Mouse (Mus musculus) cerebellum, adult 9-10 months (tissue): ENCODE measurements around the gene Srrm3.

Experiments used
- DNase-seq: peaks from one replicate; pipeline ENCODE4 v3.0.0; 2022

Srrm3 gene

DNA sequence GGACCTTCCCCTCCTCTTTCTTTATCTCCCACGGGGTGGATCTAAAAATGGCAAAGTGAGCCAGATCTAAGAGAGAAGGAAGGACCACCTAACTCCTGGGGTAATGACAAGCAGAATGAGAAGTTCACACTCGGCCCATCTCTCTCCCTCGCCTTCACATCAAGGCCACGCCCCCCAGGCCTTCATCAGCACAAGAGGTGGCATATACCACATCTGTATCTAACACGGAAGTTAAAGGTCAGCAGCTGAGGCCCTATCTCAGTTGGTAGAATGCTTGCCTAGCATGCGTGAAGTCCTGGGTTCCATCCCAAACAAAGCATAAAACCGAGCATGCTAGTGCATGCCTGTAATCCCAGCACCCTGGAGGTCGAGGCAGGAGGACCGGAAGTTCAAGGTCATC is 67.1 kb downstream of the Srrm3 start:
- DNase-seq, result no peak

DNA sequence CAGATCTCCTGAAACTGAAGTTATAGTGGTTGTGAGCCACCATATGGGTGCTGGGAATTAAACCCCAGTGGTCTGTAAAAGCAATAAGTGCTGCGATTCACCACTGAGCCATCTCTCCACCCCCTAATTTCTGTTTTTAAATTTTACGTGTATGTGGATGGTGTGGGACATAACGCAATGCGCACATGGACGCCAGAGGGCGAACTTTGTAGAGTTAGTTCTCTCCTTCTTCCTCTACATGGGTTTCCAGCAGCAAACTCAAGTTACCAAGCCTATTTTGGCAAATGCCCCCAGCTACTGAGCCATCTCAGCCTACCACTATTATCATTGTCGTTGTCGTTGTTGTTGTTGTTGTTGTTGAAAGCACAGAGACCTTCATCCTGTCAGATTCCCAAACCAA is 70.5 kb downstream of the Srrm3 start:
- no peak for DNase-seq

DNA sequence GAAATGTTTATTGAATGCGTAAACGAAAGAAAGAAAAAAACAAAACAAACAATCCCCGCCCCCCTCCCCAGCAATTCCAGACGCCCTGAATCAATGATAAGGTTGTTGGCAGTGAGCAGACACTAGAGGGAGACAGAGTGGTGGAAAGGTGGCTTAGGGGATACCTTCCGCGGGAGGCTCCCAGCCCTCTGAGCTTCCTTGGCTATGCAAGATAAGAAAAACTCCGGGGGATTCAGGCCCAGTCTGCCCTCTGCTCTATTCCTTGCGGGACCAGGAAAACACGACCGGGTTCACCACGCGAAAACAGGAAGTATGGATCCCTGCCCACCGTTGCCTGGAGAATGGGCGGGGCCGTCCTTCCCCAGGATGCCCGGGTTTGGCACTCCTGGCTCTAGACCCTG is 71.1 kb downstream of the Srrm3 start:
- peak; percentile 69 for DNase-seq

DNA sequence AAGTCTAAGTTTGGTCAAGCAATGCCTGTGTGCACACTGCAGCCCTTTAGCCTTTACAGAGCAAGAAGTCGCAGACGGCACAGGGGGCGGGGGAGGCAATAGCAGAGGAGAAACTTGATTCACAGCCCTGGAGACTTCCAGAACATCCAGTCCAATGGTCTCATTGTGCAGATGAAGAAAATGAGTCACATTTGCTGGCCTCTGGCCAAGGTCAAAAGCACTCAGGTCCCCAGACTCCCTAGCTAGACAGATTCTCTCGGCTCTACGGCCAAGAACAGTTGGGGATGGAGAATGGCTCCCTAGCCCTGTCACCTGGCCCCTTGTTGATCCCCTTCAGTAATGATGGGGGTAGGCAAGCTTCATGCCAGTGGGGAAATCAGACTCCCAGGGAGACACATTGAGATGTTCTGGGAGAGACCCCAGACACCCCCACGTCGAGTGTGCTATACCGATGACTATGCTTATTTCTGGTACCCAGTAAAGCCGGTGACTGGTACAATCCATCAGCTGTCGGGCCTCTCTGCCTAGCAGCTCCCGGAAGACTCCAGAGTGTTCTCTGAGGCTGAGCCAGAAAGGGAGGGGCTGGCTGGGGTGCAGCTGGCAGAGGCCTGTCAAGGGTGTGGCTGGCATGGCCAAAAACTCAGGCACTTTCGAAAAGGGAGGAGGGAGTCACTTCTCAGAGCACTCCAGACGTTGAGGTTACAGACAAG is 72.9 kb downstream of the Srrm3 start:
- no peak for DNase-seq

DNA sequence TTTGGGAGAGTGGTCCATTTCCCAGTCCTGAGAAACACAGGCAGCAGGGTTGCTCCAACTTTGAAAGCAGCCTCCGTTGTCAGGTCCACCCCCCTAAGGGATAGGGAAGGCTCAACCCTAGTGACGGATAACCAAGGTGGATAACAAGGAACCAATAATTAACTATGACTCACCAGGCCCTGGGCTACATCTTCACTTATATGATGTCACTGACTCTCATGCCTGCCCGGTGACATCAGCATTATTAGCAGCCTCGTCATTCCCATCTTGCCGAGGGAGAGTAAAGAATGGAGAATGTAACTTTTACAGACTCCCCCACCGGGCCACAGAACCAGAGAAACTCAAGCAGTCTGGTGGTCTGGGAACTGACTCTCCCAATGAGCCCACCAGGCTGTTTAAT is 78.0 kb downstream of the Srrm3 start:
- no peak for DNase-seq

DNA sequence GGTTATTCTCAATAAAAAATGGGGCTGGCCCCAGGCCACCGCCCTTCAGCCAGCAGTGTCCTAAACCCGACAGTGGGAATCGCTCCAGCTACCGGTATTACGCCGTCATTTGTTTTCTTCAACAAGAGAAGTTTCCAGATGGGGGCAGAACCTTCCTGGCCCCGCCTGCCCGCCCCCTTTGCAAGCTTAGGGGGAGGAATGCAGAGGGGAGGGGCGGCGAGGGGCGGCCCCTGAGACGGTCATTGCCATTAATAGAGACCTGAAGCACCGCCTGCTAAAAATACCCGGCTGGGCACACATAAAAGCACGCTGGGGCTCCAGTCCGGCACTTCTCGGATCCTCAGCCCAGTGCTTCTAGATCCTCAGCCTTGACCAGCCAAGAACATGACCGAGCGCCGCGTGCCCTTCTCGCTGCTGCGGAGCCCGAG is 81.0 kb downstream of the Srrm3 start, which contains the start of gene Hspb1:
Gene Hspb1 (plus strand): TSS at position 245 of the 428 bp plus-strand sequence.
- no peak for DNase-seq

DNA sequence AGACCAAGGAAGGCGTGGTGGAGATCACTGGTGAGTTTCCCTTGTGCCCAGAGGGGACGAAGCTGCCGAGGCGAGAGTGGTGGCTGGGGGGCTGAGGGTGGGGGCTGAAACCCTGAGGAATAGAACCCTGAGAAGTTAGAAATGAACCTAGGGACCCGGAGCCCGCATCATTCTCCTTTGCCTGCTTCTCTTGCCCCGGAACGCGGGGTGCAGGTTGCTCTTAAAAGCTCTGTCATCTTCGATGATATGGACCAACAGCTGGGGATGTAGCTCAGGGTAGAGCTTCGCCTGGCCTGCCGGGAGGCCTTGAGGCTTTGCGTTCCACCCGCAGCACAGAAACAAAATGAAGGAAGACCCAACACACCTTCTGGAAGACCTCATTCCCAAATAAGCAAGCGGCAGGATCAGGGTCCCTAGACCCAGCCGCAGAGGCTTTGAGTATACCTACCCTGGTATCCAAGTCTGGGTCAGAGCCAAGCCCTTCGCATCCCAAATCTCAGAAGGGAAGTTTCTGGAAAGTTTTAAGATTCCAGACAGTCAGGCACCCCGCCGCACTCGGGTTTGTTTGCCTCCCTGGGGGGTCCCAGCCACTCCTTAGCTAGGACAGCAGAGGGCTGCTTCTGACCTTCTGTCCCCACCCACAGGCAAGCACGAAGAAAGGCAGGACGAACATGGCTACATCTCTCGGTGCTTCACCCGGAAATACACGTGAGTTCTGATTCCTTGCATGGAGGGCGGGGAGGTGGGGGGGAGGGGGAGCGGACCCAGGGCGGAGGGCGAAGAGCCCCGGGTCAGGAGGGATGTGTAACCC is 81.9 kb downstream of the Srrm3 start:
- DNase-seq, result no peak

DNA sequence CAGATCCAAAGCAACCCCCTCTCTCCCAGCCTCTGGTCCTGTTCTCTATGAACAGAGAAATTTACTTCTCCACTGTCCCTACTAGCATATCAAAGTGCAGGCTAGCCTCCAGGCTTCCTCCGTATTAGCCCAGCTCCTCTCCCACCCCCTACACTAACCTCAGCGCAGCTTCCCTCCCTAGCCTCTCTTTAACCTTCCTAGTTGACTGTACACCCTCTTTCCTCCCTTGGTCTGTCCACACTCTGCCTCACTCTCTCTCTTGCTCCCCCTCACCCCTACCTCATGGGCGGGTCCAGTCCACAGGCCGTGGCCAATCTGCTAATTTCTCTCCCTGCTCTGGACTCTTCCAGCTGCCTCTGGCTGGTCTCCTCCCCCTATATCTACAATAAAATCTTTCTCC is 83.6 kb downstream of the Srrm3 start:
- DNase-seq, result no peak

DNA sequence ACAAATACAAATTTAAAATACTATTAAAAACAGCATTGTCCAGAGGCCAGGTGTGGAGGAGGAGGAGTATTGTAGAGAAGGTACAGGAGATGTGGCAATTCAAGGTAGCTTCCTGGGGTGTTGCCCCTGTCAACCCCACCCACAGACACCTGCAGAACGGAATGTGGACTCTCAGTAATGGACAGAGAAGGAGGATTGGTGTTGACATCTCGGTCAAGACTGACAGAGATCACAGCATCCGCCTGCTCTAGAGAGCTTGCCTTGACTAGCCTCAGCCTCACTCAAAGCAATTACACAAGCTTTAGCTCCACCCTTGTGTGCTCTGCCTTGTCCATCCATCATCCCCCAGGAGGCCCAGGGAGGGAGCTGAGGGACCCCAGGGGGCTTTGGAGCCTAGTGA is 84.2 kb downstream of the Srrm3 start:
- DNase-seq, result no peak

DNA sequence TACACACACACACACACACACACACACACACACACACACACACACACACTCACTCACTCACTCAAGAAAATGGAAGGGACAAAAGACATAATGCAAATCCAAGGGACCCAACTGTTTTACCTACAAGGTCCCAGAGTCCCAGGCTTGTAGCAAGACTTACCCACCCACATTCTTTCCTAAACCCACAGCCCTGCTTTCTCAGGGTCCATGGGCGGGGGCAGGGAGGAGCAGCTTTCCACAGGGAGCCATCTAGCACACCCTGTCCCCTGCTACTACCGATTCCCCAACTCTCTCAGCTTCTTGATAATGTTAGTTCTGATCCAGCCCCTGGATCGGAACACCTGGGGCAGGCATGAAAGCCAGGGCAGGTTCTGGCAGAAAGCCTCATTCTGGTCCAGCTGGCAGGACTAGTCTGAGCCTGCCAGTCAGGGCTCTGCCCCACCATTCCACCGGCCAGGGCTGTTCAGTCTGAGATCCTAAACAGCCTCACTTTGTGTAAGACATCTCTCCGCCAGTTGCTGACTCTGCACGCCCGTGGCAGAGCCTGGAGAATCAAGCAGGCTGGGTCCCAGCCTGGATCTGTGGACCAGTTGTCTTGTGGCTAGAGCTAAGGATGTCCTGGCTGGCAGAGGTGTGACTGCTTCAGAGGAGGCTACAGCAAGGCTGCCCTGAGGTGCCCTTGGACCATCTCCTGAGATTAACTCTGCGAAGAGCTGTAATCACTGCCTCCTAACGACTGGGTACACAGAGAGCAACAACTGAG is 86.1 kb downstream of the Srrm3 start:
- DNase-seq, result no peak

DNA sequence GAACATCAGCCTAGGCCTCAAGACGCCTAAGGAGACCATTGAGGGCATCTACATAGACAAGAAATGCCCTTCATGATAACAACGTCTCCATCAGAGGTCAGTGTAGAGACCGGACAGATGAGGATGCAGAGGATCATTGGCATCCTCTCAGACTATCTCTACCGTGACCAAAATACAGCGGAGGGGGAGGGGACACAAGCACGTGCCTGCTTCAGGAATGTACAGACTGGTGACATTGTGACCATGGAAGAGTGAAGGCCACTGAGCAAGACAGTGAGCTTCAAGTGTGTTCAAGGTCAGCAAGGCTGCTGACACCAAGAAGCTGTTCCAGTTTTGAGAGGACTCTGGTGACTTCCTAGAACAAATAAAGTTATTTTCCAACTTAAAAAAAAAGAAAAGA is 88.3 kb downstream of the Srrm3 start:
- no peak for DNase-seq

DNA sequence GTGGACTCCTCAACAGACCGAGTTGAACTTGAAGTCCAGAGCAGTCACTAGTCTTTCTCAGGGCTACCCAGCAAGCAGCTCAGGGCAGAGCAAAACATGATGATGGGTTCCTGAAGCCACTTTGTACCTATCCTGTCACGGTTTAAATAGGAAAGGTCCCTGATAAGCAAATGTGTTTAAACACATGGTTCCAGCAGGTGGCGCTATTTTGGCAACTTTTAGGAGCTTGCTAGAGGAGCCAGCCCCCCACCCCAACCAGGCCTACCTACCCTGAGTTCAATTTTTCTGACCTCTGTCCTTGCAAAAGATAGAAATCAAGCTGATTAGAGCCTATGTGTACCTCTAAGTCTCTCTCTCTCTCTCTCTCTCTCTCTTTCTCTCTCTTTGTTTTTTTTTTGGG is 91.3 kb downstream of the Srrm3 start:
- DNase-seq, result peak; percentile 65

DNA sequence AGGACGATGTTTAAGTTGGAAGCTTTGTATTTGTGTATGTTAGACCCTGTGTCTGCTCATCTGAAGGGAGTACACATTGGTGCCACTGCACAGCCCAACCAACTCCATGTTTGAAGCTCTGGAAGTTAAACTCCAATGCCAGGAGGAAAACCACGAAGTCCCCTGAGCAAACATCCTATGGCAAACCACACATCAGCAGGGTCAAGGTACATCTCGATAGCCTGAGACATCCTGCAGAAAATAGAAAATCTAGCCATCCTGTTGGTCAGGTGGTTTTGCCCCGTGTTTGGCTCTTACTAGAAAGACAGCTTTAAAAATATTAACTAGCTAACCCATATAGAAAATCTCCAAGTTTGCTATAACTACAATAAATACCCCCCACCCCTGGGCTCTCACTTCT is 92.3 kb downstream of the Srrm3 start:
- DNase-seq, result no peak

DNA sequence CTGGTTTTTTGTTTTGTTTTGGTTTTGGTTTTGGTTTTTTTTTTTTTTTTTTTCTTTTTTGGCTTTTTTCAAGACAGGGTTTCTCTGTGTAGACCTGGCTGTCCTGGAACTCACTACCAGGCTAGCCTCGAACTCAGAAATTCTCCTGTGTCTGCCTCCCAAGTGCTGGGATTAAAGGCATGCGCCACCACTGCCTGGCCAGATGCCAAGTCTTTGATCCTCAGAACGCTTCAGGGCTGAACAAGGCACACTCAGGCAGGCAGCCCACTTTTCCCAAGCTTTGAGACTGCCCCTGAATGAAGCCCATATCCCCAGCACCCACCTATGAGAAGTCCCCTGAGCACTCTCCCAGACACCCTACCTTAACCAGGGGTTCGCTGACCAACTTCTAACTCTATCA is 93.1 kb downstream of the Srrm3 start:
- peak; percentile 30 for DNase-seq

DNA sequence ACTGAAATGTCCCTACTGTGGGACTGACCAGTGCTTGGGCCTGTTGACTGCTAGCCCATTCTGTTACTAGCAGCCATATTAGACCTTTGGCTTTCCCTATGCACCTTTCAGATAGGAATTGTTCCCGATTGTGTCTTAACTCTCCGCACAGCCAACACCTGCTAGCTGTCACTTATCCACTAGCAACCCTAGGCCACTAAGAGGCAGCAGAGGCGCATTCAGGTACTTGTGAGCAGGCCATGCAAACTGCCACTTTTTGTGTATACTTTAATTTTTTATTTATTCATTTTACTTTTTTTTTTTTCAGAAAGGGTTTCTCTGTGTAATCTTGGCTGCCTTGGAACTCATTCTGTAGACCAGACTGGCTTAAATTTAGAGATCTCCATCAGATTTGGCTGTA is 94.0 kb downstream of the Srrm3 start:
- DNase-seq, result peak; percentile 43

DNA sequence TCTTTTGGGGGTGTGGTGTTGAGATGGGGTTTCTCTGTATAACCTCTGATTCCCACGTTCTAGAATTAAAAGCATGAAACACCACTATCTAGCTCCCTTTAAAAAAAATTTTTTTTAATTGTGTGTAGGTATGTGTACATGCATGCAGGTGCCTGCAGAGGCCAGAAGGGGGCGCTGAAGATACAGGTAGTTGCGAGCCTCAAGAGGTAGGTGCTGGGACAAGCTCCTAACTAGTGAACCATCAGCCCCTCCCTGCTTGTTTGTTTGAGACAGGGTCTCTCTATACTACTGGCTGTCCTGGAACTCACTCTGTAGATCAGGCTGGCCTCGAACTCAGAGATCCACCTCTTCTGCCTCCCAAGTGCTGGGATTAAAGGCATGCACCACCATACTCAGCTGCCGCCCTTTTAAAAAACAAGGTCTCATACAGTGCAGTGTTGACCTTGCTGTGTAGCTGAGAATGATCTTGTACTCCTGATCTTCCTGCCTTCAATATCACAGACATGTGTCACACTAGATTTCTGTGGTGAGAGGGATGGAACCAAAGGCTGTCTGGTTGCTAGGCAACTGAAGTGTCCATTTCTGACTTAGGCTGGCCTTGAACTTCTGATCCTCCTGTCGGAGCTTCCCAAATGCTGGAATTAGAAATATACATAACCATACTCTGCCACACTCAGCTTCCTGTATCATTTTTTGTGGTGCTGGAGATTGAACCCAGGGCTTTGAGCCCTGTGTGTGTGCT is 94.8 kb downstream of the Srrm3 start:
- DNase-seq, result peak; percentile 55

DNA sequence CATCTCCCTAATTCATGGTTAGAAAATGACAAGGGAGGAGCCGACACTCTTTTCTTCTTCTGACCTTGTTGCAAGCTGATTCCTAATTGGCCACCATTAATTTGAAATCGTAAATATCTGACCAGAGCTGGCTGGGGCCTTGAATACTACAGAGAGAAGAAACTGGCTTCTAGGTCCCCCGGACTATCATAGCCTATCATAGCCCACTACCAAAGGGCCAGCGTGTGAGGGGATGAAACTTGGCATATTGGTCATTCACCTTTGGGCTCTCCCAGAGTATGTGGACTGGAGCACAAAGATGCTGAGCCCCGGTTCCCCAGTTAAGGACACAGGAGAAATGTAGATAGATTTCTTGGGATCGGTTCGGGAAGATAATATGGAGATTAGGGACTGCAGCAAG is 96.4 kb downstream of the Srrm3 start:
- no peak for DNase-seq

DNA sequence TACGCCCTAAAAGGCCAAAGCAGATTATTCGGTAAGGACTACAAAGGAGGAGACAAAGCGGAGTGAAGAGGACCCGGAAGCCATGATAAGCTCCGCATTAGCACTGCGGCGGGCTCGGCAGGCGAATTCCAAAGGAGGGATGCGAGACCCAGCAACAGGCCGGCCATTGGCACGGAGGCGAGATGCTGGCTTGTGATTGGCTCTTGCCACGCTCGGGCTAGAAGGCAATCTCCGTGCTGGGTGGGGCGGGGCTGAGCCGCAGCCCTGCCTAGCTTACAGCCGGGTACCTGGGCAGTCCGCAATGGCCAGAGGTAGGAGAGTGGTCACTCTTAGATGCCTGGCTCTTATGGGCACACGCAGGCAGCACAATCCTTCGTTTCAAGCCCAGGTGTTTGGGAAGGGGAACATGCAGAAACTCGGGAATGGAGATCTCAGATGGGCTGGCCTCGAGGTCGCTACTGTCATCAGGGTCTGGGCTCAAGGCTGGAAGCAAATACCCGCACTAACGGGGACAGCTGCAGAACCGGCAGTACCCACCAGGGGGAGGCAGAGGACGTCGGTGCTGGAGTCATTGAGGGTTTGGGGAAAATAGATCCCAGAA is 97.0 kb downstream of the Srrm3 start:
- peak; percentile 98 for DNase-seq

DNA sequence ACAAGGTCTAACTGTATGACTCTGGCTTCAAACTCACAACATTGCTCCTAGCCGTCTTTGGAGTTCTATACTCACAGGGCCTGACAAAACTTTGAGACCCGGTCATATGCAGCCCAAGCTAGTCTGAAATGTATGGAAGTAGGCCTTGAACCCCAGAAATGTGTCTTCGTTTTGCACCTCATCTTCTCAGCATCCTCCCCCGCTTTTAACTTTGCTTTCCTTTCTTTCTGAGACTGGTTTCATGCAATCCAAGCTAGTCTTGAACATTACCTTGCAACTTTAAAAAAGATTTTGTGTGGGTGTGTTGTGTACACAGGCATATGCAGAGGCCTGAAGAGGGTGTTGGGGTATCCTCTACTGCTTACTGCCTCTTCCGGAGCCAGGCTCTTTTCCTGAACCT is 97.6 kb downstream of the Srrm3 start:
- DNase-seq, result peak; percentile 45

DNA sequence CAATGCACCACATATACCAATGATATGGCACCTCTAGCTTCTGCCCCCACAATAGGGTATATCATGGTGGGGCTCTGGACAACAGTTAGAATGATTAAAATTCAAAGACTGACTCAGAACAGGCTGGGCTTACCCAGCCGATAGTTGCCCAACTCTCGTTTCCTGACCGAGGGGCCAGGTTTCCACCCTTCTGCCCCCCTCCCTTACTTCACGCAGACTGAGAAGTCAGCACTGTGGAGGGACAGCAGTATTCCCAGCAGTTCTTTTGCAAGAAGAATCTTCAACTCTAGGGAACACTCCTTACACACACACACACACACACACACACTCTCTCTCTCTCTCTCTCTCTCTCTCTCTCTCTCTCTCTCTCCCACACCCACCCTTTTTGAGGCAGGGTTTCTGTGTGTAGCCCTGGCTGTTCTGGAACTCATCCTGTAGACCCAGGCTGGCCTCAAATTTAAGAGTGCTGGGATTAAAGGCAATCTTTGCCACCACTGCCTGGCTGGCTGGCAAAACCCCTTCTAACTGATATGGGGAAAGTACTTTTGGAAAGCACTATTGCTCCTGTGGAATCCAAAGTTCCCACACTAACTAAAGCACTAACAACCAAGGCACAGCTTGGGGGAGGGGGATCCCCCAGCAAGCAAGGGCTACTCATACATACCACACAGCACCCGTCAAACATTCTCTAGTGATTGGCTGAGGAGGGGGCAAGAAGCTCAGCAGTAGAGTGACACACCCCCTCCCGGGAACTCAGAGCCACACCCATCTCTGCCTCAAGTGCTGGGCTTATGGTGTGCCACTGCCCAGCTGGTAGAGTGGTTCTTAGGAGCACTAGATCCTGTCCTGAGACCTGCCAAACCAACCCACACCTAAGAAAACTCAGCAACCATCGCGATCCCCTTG is 98.9 kb downstream of the Srrm3 start:
- DNase-seq, result peak; percentile 51

DNA sequence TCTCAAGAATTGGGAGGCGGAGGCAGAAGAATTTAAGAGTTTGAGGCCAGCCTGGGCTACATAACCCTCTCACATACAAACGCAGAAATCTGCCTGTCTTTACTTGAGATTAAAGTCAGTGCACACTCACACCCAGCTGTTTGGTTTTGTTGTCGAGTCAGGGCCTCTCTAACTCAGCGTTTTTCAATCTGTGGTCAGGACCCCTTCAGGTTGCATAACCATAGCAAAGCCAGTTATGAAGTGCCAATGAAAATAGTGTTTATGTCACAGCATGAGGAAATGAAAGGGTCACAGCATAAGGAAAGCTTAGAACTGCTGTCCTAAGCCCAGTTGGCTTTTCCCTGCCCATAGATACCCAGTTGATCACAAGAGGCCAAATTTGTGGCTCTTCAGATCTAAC is 100.2 kb downstream of the Srrm3 start:
- no peak for DNase-seq
